Mouse (Mus musculus): ENCODE measurements around the gene Hist1h4j. TPM values are rescaled to one million over a fixed set of nuclear protein-coding genes. Genes with fewer than 3 reads are reported as not detected.
"Not testable (repeated sequence)": the region's sequence is repeated elsewhere in the genome, so short reads cannot be mapped to it uniquely, and the experiment has no call there.

Hist1h4j gene
- polyA plus RNA-seq, 1 experiment from 2014 or later: 0.45 TPM

DNA sequence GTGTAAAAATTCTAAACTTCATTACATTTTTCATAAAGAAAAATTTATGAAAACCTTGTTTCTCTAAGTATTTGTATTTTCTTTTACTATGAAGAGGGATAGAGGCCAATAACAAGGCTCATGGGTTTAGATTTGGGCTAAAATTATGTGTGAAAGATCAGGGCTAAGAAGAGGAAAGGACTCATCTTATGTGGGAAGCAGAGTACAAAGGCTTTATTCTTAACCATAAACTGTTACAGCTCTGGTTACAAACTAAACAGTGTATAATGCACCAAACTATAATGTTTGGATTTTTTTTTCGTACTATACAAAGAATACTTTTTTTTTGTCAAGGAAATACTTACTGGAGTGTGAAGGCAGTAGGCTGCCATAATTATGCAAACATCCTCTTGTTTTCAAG lies 20.8 kb downstream of the Hist1h4j start:
- H3K36me3 ChIP-seq: no peaks in the 10 kb centered on the region
- H3K9ac ChIP-seq (replicated peaks): no peak overlapping the region
- H3K27ac ChIP-seq (replicated peaks): no peak overlapping the region
- no peak for ATAC-seq (ENCODE audit: low FRiP score)
- H3K27me3 ChIP-seq (replicated peaks): no peaks in the 10 kb centered on the region
- no peak overlapping the region for H3K4me2 ChIP-seq
- peaks cover 15% of the 10 kb centered on the region for H3K4me1 ChIP-seq
- no peak overlapping the region for H3K4me3 ChIP-seq (replicated peaks)
- H3K9me3 ChIP-seq (replicated peaks): no peaks in the 10 kb centered on the region
- 71% methylated on average over 1 of the region's 1 CpGs for WGBS

DNA sequence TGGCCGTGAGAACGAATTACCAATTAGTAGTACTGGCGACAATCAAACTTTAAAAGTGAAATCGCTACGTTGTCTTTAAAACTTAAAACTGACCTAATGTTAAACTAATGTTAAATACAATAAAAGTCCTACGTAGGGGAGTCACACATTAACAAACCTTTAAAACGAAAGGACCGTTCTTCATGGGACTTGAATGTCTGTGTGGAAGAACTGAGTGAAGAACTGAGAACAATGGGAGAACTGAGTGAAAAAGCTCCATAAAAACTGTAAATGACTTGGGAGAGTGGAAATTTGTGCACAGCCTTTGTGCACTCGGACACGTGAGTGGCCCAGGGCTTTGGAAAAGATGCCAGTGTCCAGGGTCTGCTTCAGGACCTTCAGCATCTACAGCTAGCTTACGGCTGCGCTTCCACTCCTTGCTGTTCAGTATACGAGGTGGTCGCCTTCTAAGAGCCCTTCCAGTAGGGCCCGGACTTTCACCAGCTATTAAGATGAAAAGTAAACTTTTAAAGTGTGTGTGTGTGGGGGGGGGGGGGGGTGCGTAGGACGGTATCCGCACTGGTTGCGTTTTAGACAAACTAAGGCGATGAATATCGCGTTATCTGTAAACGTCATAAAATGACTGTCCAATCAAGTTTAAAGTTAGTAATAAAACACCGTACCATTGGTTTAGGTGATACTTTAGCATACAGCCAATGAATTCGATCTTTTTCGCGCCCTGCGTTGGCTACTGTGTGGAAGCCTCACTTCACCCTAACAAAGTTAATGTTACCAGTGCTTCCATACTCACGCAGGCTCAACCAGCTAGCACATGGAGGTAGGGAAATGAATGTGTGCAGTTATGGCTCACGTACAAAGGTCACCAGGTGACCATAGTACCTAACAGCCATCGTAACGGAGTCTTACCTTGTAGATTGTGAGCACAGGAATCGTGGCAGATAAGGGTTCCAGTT lies 44.2 kb downstream of the Hist1h4j start:
- peak overlapping the region; percentile 79; the same call in 1 of the 2 replicates for H3K27ac ChIP-seq (replicated peaks)
- H3K4me1 ChIP-seq: peaks cover 29% of the 10 kb centered on the region
- H3K36me3 ChIP-seq: no peaks in the 10 kb centered on the region
- H3K9ac ChIP-seq (replicated peaks): peak overlapping the region; percentile 56
- no peaks in the 10 kb centered on the region for H3K9me3 ChIP-seq (replicated peaks)
- ATAC-seq (ENCODE audit: low FRiP score): peak; percentile 94
- H3K4me3 ChIP-seq (replicated peaks): peak overlapping the region; percentile 49
- H3K4me2 ChIP-seq: peak overlapping the region; percentile 89
- WGBS: 3% methylated on average over 33 of the region's 33 CpGs
- peaks cover 6% of the 10 kb centered on the region; the same call in 1 of the 2 replicates for H3K27me3 ChIP-seq (replicated peaks)

DNA sequence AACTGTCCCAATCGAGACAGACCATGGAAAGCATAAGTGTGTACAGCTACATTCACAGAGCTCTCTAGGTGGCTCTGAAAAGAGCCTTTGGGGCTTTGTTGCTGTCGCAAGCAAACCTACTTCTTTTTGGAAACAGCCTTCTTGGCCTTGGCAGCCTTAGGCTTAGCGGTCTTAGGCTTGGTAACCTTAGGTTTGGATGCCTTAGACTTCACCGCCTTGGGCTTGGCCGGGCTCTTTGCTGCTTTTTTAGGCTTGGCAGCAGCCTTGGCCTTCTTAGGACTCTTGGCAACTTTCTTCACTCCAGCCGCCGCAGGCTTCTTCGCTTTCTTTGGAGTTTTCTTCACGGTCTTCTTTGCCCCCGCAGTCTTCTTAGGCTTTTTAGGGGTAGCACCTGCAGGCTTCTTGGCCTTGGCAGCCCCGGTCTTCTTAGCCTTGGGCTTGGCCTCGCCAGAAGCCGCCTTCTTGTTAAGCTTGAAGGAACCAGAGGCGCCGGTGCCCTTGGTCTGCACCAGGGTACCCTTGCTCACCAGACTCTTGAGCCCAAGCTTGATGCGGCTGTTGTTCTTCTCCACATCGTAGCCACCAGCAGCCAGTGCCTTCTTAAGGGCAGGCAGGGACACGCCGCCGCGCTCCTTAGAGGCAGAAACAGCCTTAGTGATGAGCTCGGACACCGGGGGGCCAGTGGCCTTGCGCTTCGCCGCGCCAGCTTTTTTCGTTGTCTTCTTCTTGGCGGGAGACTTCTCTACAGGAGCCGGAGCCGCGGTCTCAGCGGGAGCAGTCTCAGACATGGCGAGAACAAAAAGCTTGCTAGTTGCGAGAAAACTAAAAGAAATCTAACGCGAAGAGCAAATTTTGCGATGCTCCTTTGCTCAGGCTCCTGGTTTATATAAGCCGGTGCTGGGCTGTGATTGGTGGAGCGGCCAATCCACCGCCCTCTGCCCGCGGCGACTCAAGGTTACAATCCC lies 45.2 kb downstream of the Hist1h4j start, which contains the start of gene Hist1h1b:
Gene Hist1h1b (minus strand): TSS at position 859 of the 965 bp plus-strand sequence.
- Histone ChIP-seq H3K9me3 (replicated peaks) (no peaks in the 10 kb centered on the region), H3K27me3 (replicated peaks) (peaks cover 6% of the 10 kb centered on the region; the same call in 1 of the 2 replicates), H3K27ac (replicated peaks) (peak within 1 kb of the TSS; percentile 60), H3K4me2 (peak within 1 kb of the TSS; percentile 89), H3K4me1 (peaks cover 33% of the 10 kb centered on the region), H3K36me3 (no peaks in the 10 kb centered on the region), H3K9ac (replicated peaks) (peak within 1 kb of the TSS; percentile 50), H3K4me3 (replicated peaks) (peak within 1 kb of the TSS; percentile 49)
- under 1% methylated on average over 44 of the region's 44 CpGs for WGBS
- peak; percentile 4; the same call in 1 of the 2 replicates for ATAC-seq (ENCODE audit: low FRiP score)

DNA sequence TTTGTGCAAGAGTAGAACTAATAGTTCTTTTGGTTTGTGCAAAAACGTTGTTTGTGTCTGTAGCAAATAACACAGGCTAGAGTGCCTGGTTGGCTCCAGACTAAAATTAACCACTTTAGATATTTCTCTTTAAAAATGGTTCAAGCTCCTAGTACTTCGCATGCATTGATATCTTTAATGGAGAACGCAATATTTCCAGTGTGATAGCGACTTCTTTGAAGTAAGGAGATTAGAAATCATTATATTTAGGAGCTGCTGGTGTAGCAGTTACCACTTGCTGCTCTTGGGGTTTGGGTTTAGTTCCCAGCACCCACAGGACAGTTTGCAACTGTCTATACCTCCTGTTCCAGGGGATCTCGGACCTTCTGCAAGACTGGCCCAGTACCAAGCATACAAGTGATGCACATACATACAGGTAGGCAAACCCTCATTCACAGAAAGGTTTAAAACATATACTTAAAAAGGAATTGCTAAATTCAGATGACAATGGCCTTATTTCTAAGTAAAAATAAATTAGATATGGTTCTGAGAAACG lies 46.2 kb downstream of the Hist1h4j start:
- Histone ChIP-seq H3K9ac (replicated peaks) (no peak overlapping the region; the same call in 1 of the 2 replicates), H3K4me2 (peak overlapping the region; percentile 89), H3K36me3 (no peaks in the 10 kb centered on the region), H3K27ac (replicated peaks) (no peak overlapping the region), H3K27me3 (replicated peaks) (peaks cover 6% of the 10 kb centered on the region; the same call in 1 of the 2 replicates), H3K9me3 (replicated peaks) (no peaks in the 10 kb centered on the region), H3K4me1 (peaks cover 36% of the 10 kb centered on the region), H3K4me3 (replicated peaks) (no peak overlapping the region)
- no peak for ATAC-seq (ENCODE audit: low FRiP score)
- 49% methylated on average over 6 of the region's 6 CpGs for WGBS

DNA sequence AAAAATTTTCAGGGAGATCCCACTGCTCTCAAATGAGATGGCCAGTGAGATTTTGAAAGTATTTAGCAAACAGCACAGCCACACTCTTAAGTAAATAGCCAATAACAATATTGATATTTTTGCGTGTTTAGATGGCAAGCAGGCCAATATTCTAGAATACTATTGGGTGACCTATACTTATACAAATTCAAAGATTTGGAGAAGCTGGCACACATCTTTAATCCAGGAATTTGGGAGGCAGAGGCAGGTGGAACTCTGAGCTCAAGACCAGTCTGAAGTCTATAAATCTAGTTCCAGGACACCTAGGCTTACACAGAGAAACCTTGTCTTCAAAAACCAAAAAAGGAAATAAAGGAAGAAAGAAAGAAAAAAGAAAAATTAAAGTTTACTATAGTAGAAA lies 46.8 kb downstream of the Hist1h4j start:
- Histone ChIP-seq H3K9me3 (replicated peaks) (no peaks in the 10 kb centered on the region), H3K27me3 (replicated peaks) (peaks cover 6% of the 10 kb centered on the region; the same call in 1 of the 2 replicates), H3K36me3 (no peaks in the 10 kb centered on the region), H3K4me2 (no peak overlapping the region), H3K9ac (replicated peaks) (no peak overlapping the region), H3K4me1 (peaks cover 39% of the 10 kb centered on the region), H3K4me3 (replicated peaks) (no peak overlapping the region), H3K27ac (replicated peaks) (no peak overlapping the region)
- no peak for ATAC-seq (ENCODE audit: low FRiP score)
- 96% methylated on average over 1 of the region's 1 CpGs for WGBS

DNA sequence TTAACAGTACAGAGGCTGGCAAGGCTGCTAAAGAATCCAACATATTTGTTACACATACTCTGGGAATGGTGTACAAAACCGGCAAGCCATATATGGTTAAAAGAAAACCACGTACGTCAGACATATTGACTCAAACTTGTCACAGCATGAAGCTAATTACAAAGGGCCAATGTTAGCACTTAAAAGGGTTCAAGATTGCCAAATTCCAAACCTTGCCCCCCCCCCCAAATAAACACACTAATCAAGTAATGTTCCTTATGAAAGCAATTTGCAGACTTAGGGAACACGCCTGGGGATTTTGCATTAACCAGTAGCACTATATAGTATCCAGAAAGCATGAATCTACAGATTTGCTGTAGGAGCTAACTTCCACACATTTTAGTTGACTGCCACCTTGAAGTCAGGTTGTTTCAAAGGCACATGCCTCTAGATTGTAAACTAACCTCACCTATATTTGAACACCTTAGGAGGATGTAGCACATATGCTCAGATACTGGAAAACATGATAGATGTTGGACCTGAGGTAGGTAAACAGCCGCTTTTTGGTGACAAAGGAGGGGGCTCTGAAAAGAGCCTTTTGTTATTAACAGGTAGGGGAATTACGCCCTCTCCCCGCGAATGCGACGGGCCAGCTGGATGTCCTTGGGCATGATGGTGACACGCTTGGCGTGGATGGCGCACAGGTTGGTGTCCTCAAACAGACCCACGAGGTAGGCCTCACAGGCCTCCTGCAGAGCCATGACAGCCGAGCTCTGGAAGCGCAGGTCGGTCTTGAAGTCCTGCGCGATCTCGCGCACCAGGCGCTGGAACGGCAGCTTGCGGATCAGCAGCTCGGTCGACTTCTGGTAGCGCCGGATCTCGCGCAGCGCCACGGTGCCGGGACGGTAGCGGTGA lies 47.7 kb downstream of the Hist1h4j start:
- H3K4me1 ChIP-seq: peaks cover 39% of the 10 kb centered on the region

DNA sequence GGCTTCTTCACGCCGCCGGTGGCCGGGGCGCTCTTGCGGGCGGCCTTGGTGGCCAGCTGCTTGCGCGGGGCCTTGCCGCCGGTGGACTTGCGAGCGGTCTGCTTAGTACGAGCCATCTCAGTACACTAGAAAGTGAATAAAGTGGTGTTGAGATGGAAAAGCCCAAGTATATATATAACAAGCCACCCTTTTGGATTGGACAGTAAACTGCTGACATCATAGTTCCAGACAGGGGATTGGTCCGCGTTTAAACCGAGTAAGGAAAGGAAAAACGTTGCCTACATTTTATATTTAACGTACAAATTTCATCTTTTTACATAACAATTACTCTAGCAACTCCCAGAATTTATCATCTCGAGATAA lies 48.4 kb downstream of the Hist1h4j start, which contains the start of gene Hist1h3i:
Gene Hist1h3i (minus strand): TSS at position 116 of the 363 bp plus-strand sequence.
- WGBS: under 1% methylated on average over 15 of the region's 20 CpGs

More for the DNA sequence above, 47.7 kb downstream of the Hist1h4j start:
- Histone ChIP-seq H3K9ac (replicated peaks) (peak overlapping the region; percentile 45; the same call in 1 of the 2 replicates), H3K27ac (replicated peaks) (peak overlapping the region; percentile 72), H3K4me3 (replicated peaks) (peak overlapping the region; percentile 41), H3K4me2 (peak overlapping the region; percentile 72)
- not testable (repeated sequence) for H3K9me3 ChIP-seq (replicated peaks); H3K36me3 ChIP-seq; ATAC-seq (ENCODE audit: low FRiP score); H3K27me3 ChIP-seq (replicated peaks)
- WGBS: under 1% methylated on average over 15 of the region's 35 CpGs

DNA sequence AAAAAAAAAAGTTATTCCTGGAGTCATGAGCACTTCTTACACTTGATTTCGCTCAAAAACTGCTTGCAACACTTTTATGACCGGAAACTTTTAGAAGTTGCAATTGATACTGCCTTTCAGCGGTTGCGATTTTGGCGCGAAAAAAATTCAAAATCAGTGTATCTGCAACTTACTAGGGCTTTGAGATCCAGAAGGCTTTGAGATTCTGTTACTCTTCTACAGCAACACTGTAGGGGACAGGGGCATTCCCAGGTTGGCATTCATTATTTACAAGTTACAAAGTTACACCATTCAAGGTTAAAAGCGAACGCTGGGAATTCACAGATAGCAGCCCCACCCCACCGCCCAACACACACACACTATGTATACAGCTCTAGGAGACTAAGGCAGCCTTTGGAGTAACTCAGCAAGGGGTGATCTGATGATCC lies 48.9 kb downstream of the Hist1h4j start:
- Histone ChIP-seq H3K9me3 (replicated peaks) (no peaks in the 10 kb centered on the region), H3K27me3 (replicated peaks) (peaks cover 6% of the 10 kb centered on the region; the same call in 1 of the 2 replicates), H3K4me2 (peak overlapping the region; percentile 72), H3K27ac (replicated peaks) (peak overlapping the region; percentile 58; the same call in 1 of the 2 replicates), H3K4me3 (replicated peaks) (peak overlapping the region; percentile 41), H3K36me3 (no peaks in the 10 kb centered on the region), H3K4me1 (peaks cover 45% of the 10 kb centered on the region), H3K9ac (replicated peaks) (no peak overlapping the region; the same call in 1 of the 2 replicates)
- 2% methylated on average over 9 of the region's 9 CpGs for WGBS
- ATAC-seq (ENCODE audit: low FRiP score): no peak

More for the DNA sequence above, 48.4 kb downstream of the Hist1h4j start, which contains the start of gene Hist1h3i:
- H3K36me3 ChIP-seq: no peaks in the 10 kb centered on the region
- peak; percentile 85 for ATAC-seq (ENCODE audit: low FRiP score)
- H3K4me1 ChIP-seq: peaks cover 43% of the 10 kb centered on the region
- H3K9ac ChIP-seq (replicated peaks): peak within 1 kb of the TSS; percentile 45; the same call in 1 of the 2 replicates
- peaks cover 6% of the 10 kb centered on the region; the same call in 1 of the 2 replicates for H3K27me3 ChIP-seq (replicated peaks)
- peak within 1 kb of the TSS; percentile 41 for H3K4me3 ChIP-seq (replicated peaks)
- peak within 1 kb of the TSS; percentile 72 for H3K27ac ChIP-seq (replicated peaks)
- no peaks in the 10 kb centered on the region for H3K9me3 ChIP-seq (replicated peaks)
- H3K4me2 ChIP-seq: peak within 1 kb of the TSS; percentile 72

DNA sequence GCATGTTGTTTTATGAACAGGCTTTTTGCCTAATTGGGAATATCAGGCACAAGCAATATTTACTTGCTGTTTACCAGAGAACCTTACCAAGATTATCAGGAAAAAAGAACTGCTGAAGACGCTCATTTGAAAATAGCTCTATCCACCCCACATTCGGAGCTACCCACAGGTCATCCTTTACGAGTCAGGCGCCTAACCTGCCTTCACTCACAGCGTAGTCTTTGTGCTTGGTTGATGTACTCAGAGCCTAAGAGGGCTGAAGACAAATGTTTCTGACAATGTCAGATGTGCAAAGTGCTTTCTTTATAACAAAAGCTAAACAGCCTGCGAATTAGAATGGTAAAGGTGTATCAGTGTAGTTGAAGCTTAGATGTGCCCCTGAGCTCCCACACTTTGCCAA lies 49.4 kb downstream of the Hist1h4j start:
- peak overlapping the region; percentile 58; the same call in 1 of the 2 replicates for H3K27ac ChIP-seq (replicated peaks)

More for the DNA sequence above, 49.4 kb downstream of the Hist1h4j start:
- Histone ChIP-seq H3K4me1 (peaks cover 42% of the 10 kb centered on the region), H3K27me3 (replicated peaks) (peaks cover 6% of the 10 kb centered on the region; the same call in 1 of the 2 replicates), H3K4me2 (peak overlapping the region; percentile 72; the same call in 1 of the 2 replicates), H3K9me3 (replicated peaks) (no peaks in the 10 kb centered on the region), H3K36me3 (no peaks in the 10 kb centered on the region), H3K9ac (replicated peaks) (no peak overlapping the region; the same call in 1 of the 2 replicates), H3K4me3 (replicated peaks) (no peak overlapping the region)
- ATAC-seq (ENCODE audit: low FRiP score): no peak
- 18% methylated on average over 6 of the region's 6 CpGs for WGBS

Data from neural tube, embryonic 15.5 days (tissue).